Mouse (Mus musculus) liver, embryonic 15.5 days (tissue): ENCODE data around the gene Thoc7. TPM values are rescaled to one million over a fixed set of nuclear protein-coding genes. Genes with fewer than 3 reads are reported as not detected.

Experiments used
- polyA plus RNA-seq: library from polyadenylated mRNA; unstranded; fragments of >200 nt; fragmentation: Nextera tagmentation; extraction: Ambion mirVana; gene quantifications from 2 replicates; pipeline ENCODE4 v1.2.1, GENCODE M21; 2015

The Thoc7 gene
- polyA plus RNA-seq, 1 experiment from 2014 or later, result 72.1 TPM

Other genes with a start within 250 kb of the Thoc7 start
- not detected in 2 replicates for gene Gm281, start 47.4 kb downstream of the Thoc7 start, polyA plus RNA-seq
- gene Atxn7, start 412 bp downstream of the Thoc7 start, polyA plus RNA-seq, result 0.94 and 1.5 TPM in 2 replicates
- gene Psmd6, start 159.1 kb upstream of the Thoc7 start, polyA plus RNA-seq, result 107 and 116 TPM in 2 replicates
- gene Olfr720, start 225.0 kb upstream of the Thoc7 start, polyA plus RNA-seq, result not detected in 2 replicates